Mouse (Mus musculus) liver, postnatal 0 days (tissue): ENCODE measurements around the gene Lgi1.

ENCODE experiments used
- CTCF ChIP-seq: sonication (generic); IDR thresholded peaks from 2 replicates; pipeline ENCODE4 v1.5.1; 2016; ENCODE audit warnings: antibody characterized with exemption, low read depth
- EP300 ChIP-seq: IDR thresholded peaks from 2 replicates; pipeline ENCODE4 v1.6.1; 2016; ENCODE audit warnings: antibody characterized with exemption, low read depth, mild to moderate bottlenecking

GRCm38 (mm10) chr19:38258651-38259065, 5.7 kb upstream of the Lgi1 start:
- no peak for TF ChIP-seq EP300
- TF ChIP-seq CTCF = no peak
